Mouse (Mus musculus): ENCODE data around the gene Fastkd1. TPM values are rescaled to one million over a fixed set of nuclear protein-coding genes. Genes with fewer than 3 reads are reported as not detected.

The Fastkd1 gene
- polyA plus RNA-seq (2012; rRNA removed): 17.6 and 18.5 TPM in 2 replicates

DNA sequence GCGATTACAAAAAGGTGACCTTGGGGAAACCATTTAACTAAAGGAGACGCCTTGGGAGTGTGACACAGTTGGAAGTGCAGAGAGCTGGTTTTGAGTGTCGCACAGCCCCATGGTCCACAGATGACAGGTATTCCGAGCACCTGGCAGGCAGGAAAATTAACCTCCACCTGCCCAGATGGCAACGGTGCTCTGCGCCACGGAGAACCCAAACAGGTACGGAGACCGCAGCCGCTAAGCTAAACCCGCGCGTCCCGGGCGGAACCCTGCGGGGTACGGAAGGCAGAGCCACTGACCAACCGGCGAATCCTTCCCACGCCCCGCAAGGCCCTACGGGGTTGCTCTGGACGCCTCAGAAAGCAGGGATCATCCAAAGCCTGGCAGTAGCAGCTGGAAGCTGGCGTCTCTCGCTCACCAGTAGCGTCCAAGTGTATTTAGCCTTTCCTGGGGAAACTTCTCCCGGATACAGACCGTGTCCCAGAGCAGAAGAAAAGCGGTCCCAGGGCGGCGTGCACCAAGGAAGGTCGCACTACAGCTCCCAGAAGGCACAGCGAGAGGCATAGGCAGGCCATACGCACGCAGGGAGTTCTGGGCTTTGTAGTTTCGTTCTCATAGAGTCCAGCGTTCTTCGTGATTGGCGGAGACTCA lies at the start of gene Fastkd1:
Fastkd1 (minus strand) TSS at position 536 of the 645 bp plus-strand sequence.

DNA sequence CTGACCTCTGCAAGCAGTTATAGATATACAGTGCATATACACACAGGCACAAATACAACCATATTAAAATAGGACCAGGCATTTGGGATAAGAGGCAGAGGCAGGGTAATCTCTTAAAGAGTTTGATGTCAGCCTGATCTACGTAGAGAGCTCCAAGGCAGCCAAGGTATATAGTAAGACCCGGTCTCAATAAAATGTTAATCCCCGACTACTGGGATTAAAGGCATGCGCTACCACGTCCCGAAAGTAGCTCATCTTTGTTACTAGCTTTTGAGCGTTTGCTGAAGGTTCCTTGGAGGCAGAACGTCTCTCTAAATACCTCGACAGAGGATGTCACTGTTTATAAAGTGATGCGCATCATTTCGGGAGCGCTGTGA lies 8.9 kb upstream of the Fastkd1 start, which contains the start of gene Ppig:
Ppig (plus strand) TSS at position 273 of the 377 bp plus-strand sequence.

DNA sequence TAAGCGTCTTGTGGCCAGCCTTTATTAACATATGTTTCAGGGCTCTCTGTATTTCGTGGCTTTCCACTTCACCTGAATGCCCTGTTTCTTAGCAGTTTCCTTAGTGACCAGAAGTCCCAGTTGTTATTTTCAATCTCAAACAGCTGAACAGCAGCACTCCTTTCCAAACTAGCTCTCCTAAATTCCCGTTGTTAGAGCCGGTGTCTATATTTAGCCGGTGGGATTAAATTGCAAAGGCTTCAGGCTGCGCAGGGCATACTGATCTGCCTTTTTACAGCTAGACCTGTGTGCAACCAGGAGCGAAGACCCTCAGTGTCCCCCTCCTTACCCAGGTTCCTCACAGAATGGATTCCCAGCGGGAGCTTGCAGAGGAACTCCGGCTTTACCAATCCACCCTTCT lies 43.5 kb downstream of the Fastkd1 start, which contains the start of gene Klhl41:
Klhl41 (plus strand) TSS at position 268 of the 400 bp plus-strand sequence.

DNA sequence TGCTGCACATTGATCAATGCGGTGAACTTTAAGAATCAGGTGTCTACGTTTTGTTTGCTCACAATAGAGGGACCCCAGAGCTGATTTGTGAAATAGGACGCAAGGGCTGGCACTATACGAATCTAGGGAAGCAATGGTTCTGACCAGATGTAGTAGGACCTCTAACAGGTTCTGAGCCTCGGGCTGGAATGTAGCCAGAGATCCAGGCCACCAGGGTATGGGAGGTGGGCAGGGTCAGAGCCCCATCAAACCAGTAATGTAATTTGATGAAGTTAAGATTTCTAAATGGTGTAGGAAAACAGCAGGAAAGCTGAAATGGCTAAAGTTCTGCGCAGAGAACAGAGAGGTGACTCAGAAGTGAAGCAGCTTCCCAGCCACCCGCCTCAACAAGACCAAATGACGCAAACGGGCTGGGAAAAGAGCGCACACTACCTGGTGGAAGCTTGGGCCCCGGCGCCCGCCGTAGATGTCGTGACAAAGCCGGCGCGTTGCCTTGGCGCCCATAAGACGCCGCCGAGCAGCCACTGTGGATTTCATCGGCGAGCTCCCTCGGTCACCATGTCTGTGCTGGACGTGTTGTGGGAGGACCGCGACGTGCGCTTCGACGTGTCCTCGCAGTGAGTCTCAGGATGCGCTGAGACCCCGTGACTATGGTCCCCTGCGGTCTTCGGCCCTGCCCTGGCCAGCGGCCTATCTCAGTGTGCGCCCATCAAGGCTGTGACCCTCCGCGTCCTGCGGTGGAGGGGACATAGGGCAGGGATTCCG lies 66.4 kb downstream of the Fastkd1 start, which contains the start of gene Bbs5:
Bbs5 (plus strand) TSS at position 446 of the 765 bp plus-strand sequence.

Other genes starting within 250 kb of the Fastkd1 start
- gene Lrp2, start 127.5 kb downstream of the Fastkd1 start, polyA plus RNA-seq (2012; rRNA removed): 0.70 and 1.0 TPM in 2 replicates
- gene Bbs5, start 66.3 kb downstream of the Fastkd1 start, polyA plus RNA-seq (2012; rRNA removed): 30.8 and 33.9 TPM in 2 replicates
- 0.23 and 2.8 TPM in 2 replicates for gene Klhl41, start 43.4 kb downstream of the Fastkd1 start, polyA plus RNA-seq (2012; rRNA removed)
- 22.1 and 25.2 TPM in 2 replicates for gene Ppig, start 9.0 kb upstream of the Fastkd1 start, polyA plus RNA-seq (2012; rRNA removed)
- gene Ccdc173, start 76.1 kb upstream of the Fastkd1 start, polyA plus RNA-seq (2012; rRNA removed): 2.3 and 2.5 TPM in 2 replicates
- 30.7 and 32.5 TPM in 2 replicates for gene Phospho2, start 76.1 kb upstream of the Fastkd1 start, polyA plus RNA-seq (2012; rRNA removed)
- gene Klhl23, start 108.4 kb upstream of the Fastkd1 start, polyA plus RNA-seq (2012; rRNA removed): 67.5 and 71.3 TPM in 2 replicates
- gene Ssb, start 148.0 kb upstream of the Fastkd1 start, polyA plus RNA-seq (2012; rRNA removed): 129 and 148 TPM in 2 replicates
- 9.6 and 11.5 TPM in 2 replicates for gene Mettl5, start 172.1 kb upstream of the Fastkd1 start, polyA plus RNA-seq (2012; rRNA removed)
- gene Ubr3, start 183.7 kb upstream of the Fastkd1 start, polyA plus RNA-seq (2012; rRNA removed): 52.5 and 54.8 TPM in 2 replicates